8 mouse cellular contexts compared by ENCODE assay signal in the genomic region with DNA sequence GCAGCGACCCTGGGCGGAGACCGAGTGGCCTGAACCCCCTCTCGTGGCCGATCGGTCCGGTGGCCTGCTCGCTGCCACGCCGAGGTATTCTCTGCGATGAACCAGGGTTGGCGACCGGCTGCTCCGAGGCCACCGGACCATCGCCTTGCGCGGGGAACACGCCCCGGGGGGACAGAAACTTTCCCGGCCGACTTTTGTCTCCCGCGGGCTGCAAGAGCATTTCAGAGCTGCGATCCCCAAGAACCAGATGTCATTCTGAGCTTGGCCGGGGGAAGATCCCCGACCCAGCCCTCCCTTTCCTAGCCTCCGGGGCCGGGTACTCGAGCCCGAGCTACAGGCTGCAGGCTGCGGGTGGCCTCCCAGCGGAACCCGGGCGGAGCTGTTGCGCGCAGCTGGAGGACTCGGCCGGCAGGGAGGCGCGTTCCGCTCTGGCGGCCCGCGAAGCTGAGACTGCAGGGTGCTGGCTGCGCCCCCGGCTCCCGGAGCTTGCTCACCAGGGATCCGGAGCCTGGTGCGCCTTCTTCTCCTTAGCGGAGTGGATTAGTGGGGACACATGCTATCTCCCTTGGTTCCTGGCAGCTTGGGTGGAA. TPM values are rescaled to one million over a fixed set of nuclear protein-coding genes. Genes with fewer than 3 reads are reported as not detected.
DNase-seq lines count a peak whose midpoint lies in the region; ATAC-seq and TF ChIP-seq lines count a peak whose summit lies in the region.

No protein-coding gene starts in this region.

- TF ChIP-seq POLR2A in olfactory bulb, adult 2 months (IDR thresholded peaks at IDR 0.05; ENCODE audit: insufficient read depth, low read depth, low read length) = no peak

- peaks cover 65% of the 10 kb centered on the region for H3K27me3 ChIP-seq in embryonic facial prominence, embryonic 13.5 days
- peaks cover 54% of the 10 kb centered on the region for H3K27me3 ChIP-seq in heart, embryonic 14.5 days (ENCODE audit: control insufficient read depth, insufficient read depth, low read length)
- H3K27me3 ChIP-seq in liver, embryonic 14.5 days (ENCODE audit: control insufficient read depth, insufficient read depth, low read length) = peaks cover 33% of the 10 kb centered on the region

- H3K36me3 ChIP-seq in embryonic facial prominence, embryonic 13.5 days = no peaks in the 10 kb centered on the region
- no peaks in the 10 kb centered on the region for H3K36me3 ChIP-seq in heart, embryonic 14.5 days (ENCODE audit: control insufficient read depth, insufficient read depth, low read length)
- H3K36me3 ChIP-seq in liver, embryonic 14.5 days (replicated peaks; ENCODE audit: control insufficient read depth, insufficient read depth, low read depth) = no peaks in the 10 kb centered on the region

- H3K27ac ChIP-seq in embryonic facial prominence, embryonic 13.5 days = no peak overlapping the region
- no peak overlapping the region for H3K27ac ChIP-seq in heart, embryonic 14.5 days (replicated peaks in 1 of 2; ENCODE audit: control insufficient read depth in 1 of 2, insufficient read depth in 1 of 2, low read depth in 2 of 2, low read length in 2 of 2)
- H3K27ac ChIP-seq in liver, embryonic 14.5 days = no peak overlapping the region
- H3K27ac ChIP-seq in olfactory bulb, adult 2 months (ENCODE audit: insufficient read depth, low read depth, low read length) = peak overlapping the region; percentile 41

- intact Hi-C loops in heart, postnatal 25 days (cut with DNase I) = no loop called here

- TF ChIP-seq CTCF in liver, embryonic 14.5 days (IDR thresholded peaks at IDR 0.05; ENCODE audit: low read depth) = no peak
- no peak for TF ChIP-seq CTCF in olfactory bulb, adult 2 months (IDR thresholded peaks at IDR 0.05; ENCODE audit: insufficient read depth, low read depth, low read length)

- peak overlapping the region; percentile 99 for H3K4me2 ChIP-seq in embryonic facial prominence, embryonic 13.5 days
- peak overlapping the region; percentile 99 for H3K4me2 ChIP-seq in heart, embryonic 14.5 days (ENCODE audit: low read length)
- H3K4me2 ChIP-seq in liver, embryonic 14.5 days (ENCODE audit: low read depth) = peak overlapping the region; percentile 58

- DNase-seq in heart, adult 11 months = peak; percentile 91
- no peak for DNase-seq in heart, postnatal 25 days (ENCODE audit: low spot score)
- DNase-seq in kidney, postnatal 10 days = peak; percentile 75
- no peak for DNase-seq in liver, embryonic 14.5 days (ENCODE audit: low read depth in 3 of 3, low spot score in 3 of 3)

- ATAC-seq in embryonic facial prominence, embryonic 13.5 days (ENCODE audit: insufficient number of reproducible peaks, insufficient read depth, low FRiP score, low TSS enrichment, low read depth) = peak; percentile 34; the same call in 1 of the 2 replicates
- ATAC-seq in heart, embryonic 14.5 days (ENCODE audit: insufficient number of reproducible peaks, insufficient read depth, low FRiP score, low read depth) = no peak
- ATAC-seq in liver, embryonic 14.5 days (ENCODE audit: insufficient read depth) = no peak
- ATAC-seq in activated CD4-positive, CD25-positive, alpha-beta regulatory T cell, adult 4 months = no peak

- under 1% methylated on average over 51 of the region's 51 CpGs for WGBS in embryonic facial prominence, embryonic 13.5 days
- under 1% methylated on average over 43 of the region's 51 CpGs for WGBS in heart, embryonic 14.5 days
- 2% methylated on average over 50 of the region's 51 CpGs for WGBS in liver, embryonic 14.5 days (ENCODE audit: insufficient replicate concordance)
- under 1% methylated on average over 51 of the region's 51 CpGs for WGBS in olfactory bulb, adult 2 months

- TF ChIP-seq EP300 in liver, embryonic 14.5 days (IDR thresholded peaks at IDR 0.05; ENCODE audit: low read depth) = no peak

- no peaks in the 10 kb centered on the region for H3K9me3 ChIP-seq in embryonic facial prominence, embryonic 13.5 days
- no peaks in the 10 kb centered on the region for H3K9me3 ChIP-seq in heart, embryonic 14.5 days (ENCODE audit: control insufficient read depth, low read length)
- H3K9me3 ChIP-seq in liver, embryonic 14.5 days (ENCODE audit: control insufficient read depth, low read length) = no peaks in the 10 kb centered on the region

- peak overlapping the region; percentile 68 for H3K4me3 ChIP-seq in embryonic facial prominence, embryonic 13.5 days
- H3K4me3 ChIP-seq in heart, embryonic 14.5 days (ENCODE audit: control insufficient read depth in 1 of 2, insufficient read depth in 1 of 2, low read depth in 1 of 2, low read length in 2 of 2) = peak overlapping the region; percentile 41 to 61
- peak overlapping the region in 1 of 2 experiments; percentile 46; a peak in 2 of 4 replicates for H3K4me3 ChIP-seq in liver, embryonic 14.5 days (ENCODE audit: insufficient read depth in 1 of 2, low read depth in 2 of 2, low read length in 2 of 2)
- peak overlapping the region; percentile 90 for H3K4me3 ChIP-seq in olfactory bulb, adult 2 months (ENCODE audit: insufficient read depth, low read depth, low read length)

- H3K4me1 ChIP-seq in embryonic facial prominence, embryonic 13.5 days = peaks cover 21% of the 10 kb centered on the region
- peaks cover 4 to 6% of the 10 kb centered on the region in 2 experiments for H3K4me1 ChIP-seq in heart, embryonic 14.5 days (ENCODE audit: control insufficient read depth in 2 of 2, insufficient read depth in 2 of 2, low read length in 2 of 2)
- H3K4me1 ChIP-seq in liver, embryonic 14.5 days (replicated peaks; ENCODE audit: control insufficient read depth in 2 of 2, insufficient read depth in 2 of 2, low read length in 1 of 2) = no peaks in the 10 kb centered on the region
- H3K4me1 ChIP-seq in olfactory bulb, adult 2 months (ENCODE audit: control insufficient read depth, insufficient read depth, low read length) = peaks cover 40% of the 10 kb centered on the region

- peak overlapping the region; percentile 68 for H3K9ac ChIP-seq in embryonic facial prominence, embryonic 13.5 days
- peak overlapping the region; percentile 58 for H3K9ac ChIP-seq in heart, embryonic 14.5 days (ENCODE audit: low read length)
- no peak overlapping the region for H3K9ac ChIP-seq in liver, embryonic 14.5 days (replicated peaks)

RNA-seq across cellular contexts. Expression of gene Cdh4, which starts 1.1 kb away (rescaled TPM):
- total RNA-seq in heart, postnatal 25 days (2021) = under 1 TPM; 0.44 to 0.61 TPM
- polyA plus RNA-seq in embryonic facial prominence, embryonic 13.5 days (2015; fragmentation: Nextera tagmentation; extraction: Ambion mirVana) = 4.6 and 5.2 TPM in 2 replicates
- polyA plus RNA-seq in heart, embryonic 14.5 days (2014; fragmentation: Nextera tagmentation; extraction: Ambion mirVana) = 1.1 TPM in 2 replicates
- 0.07 and 0.13 TPM in 2 replicates for polyA plus RNA-seq in liver, embryonic 14.5 days (2012; rRNA removed)
- 0.09 and 0.19 TPM in 2 replicates for polyA plus RNA-seq in liver, embryonic 14.5 days (2014; fragmentation: Nextera tagmentation; extraction: Ambion mirVana)
- polyA plus RNA-seq in olfactory bulb, adult 2 months (2012; ENCODE audit: insufficient read depth, insufficient read length, low replicate concordance, missing spikeins) = 71.6 TPM in 1 of 2 replicates, not detected in the other
- polyA plus RNA-seq in activated CD4-positive, CD25-positive, alpha-beta regulatory T cell, adult 4 months (2017; shearing (Covaris generic)) = under 1 TPM; 0.14 to 0.20 TPM

Comparison
In these comparisons a context has a peak if more than half of its experiments do, and no peak if none do; other contexts are left out.
1. DNase-seq: peak in heart, adult 11 months (single experiment) and kidney, postnatal 10 days (single experiment); none in heart, postnatal 25 days (single experiment) and liver, embryonic 14.5 days (0 of 3).
2. Peak in every context shown above with its lines, with median percentiles within 50 percentile points of each other: H3K4me2 ChIP-seq.